Mouse (Mus musculus): ENCODE measurements at regions not wholly inside any gene's neighbourhood (a gene's known extent, or its start where the extent isn't known, plus 50 kb on each side); places are given as distances from the start of the nearest gene placed in this dataset.

- no peak for TF ChIP-seq CTCF (IDR thresholded peaks at IDR 0.05; ENCODE audit: insufficient read depth, low read depth, low read length)
- no peak for TF ChIP-seq POLR2A (IDR thresholded peaks at IDR 0.05; ENCODE audit: insufficient read depth, low read depth, low read length)
Observed at GRCm38 (mm10) chr9:41515192-41515591, 353.7 kb upstream of the Ubash3b start.
